Mouse (Mus musculus): Measurements from ENCODE around the gene Map3k1.
A peak's percentile ranks its signal among the peaks of the same experiment; 100 is the strongest.

Map3k1 gene

GRCm38 (mm10) chr13:111808637-111809465 lies at the start of gene Map3k1:
Gene Map3k1, minus strand, starts transcription at chr13:111808993.
- peak; percentile 81 for DNase-seq

GRCm38 (mm10) chr13:111856786-111857455 lies 48.1 kb upstream of the Map3k1 start:
- DNase-seq: no peak

DNA sequence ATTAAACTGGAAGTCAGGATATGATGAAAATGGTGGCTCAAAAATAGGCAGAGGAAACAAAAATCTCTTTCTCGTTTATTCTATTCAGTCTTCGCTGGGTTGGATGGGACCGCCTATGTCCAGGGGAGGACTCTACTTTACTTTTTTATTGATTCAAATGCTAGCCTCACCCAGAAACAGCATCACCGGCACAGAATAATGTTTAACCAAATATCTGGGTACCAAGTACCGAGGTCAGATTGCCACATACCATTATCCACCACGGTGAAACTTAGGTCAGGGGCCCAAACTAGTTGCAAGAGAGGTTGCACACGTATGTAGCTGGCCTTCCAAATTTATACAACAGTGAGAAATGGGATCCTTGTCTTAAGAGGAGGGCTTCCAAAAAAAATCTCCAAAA lies 47.4 kb upstream of the Map3k1 start:
- DNase-seq: no peak

DNA sequence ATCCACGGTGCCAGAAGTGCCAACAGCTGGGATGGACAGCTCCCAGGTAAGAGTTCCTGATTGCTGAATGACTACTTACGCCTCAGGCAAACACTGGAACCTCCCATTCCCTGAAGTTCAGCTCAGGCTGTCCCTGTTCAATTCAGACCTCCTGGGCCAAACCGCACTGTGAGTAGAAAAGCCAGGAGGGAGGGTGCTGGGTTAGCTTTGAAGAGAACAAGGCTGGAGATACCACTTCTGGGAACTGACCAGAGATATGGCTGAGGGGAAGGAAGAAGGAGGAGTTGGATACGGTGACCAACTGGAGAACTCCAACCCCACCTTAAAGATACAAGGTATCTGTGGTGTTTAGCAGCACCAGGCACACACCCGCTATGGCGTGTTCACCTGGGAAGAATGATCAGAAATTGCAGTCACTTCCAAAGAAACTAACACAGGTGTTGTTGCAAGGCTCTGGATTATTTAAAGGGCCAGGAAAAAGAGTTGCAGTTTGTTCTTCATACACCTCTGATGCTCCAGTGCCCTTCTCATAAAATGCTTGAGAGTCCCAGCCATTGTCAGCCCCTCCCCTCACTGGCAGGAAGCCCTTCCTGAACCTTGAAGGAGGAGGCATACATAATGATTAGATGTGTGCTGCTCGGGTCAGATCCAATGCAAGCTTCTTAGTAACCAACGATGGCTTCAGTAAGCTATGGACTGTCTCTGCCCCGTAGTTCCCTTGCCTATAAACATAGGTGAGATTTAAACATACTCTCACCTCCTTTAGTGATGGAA lies 43.8 kb upstream of the Map3k1 start:
- no peak for DNase-seq

- DNase-seq: no peak
Measured at GRCm38 (mm10) chr13:111850046-111850837, 41.4 kb upstream of the Map3k1 start.

DNA sequence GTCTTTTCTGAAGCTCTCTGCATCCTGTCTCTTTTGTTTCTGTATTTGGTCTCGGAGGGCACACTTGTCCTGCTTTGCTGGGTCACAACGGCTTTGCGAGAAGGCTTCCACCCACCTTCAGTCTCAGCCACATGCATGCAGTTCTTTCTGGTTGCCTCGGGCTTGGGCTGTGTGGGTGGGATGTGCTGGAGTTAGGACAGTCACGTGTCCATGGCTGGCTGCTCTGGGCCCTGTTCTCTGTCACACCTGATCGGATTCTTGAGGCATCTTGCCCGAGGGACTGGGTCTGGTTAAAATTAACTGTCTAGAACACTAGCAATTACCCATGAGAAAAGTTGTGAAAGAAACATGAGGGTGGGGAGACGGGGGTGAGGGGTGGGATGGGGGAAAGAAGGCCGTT lies 36.7 kb upstream of the Map3k1 start:
- DNase-seq: no peak

DNA sequence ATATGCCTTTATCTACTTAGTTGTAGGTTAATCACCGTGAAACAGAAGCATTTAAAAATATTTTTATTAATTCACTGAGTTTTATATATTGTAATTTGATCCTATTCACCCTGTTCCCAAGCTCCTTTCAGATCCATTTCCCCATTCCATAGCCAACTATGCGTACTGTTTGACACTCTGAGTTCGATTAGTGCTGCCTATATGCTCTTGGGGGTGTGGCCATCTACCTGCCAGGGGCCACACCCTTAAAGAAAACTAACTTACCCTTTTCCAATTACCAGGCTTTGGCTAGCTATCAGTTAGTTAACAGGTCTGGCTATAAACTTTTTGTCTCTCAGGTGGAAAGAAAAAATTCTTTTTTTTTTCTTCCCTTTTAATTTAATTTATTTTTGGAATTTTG lies 35.5 kb upstream of the Map3k1 start:
- no peak for DNase-seq

DNA sequence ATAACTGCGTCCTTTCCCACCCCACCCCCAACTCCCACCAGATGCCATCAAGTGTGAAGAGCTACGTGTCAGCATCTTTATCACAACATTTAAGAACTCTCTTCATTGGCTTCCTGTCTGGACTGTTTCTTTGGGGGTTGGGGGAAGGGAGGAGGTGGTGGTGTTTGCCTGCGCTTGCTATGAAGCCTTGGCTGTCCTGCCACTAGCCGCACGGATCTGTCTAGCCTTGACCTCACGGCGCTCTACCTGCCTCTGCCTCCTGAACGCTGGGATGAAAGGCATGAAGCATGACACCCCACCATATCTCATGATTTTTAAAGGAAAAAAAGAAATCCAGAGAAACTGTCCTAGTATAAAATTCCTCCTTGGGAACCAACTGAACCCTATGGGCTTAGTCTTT lies 27.0 kb upstream of the Map3k1 start:
- DNase-seq: no peak

DNA sequence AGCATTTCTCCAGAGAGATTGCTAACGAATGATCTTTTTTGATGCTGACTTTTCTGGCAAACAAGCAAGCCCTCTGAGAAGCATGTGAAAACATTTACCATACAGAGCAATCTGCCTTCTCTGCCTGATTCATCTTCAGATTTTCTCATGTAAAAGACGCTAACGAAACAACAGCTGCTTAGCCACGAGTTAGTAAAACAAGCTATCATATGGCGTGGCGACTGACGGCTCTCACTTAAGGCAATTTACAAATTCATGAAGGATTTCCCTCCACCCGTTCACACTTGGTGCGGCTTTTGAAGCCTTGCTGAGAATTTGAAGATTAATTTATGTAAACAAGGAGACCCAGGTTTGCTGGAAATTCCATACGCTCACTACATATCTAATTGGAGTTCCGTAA lies 25.8 kb upstream of the Map3k1 start:
- no peak for DNase-seq

DNA sequence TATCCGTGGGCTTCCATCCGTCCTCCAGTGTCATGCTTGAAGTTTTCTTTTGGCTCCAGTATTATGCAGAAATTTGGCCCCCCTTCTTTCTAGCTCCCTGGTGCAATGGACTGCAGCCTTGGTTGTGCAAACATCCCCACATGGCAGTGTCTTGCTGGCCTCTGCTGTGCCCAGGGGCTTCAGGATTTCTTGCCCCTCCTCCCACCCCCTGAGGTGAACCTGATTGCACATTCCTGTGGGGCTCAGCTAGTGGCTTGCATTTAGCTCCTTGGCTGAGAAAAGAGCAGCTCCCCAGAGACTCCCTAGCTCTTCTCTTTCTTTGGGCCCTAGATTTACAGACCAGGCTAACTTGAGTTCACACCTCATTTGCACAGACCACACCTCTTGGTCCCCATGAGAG lies 20.7 kb upstream of the Map3k1 start:
- DNase-seq: no peak

GRCm38 (mm10) chr13:111827481-111827880 lies 18.7 kb upstream of the Map3k1 start:
- DNase-seq: no peak

DNA sequence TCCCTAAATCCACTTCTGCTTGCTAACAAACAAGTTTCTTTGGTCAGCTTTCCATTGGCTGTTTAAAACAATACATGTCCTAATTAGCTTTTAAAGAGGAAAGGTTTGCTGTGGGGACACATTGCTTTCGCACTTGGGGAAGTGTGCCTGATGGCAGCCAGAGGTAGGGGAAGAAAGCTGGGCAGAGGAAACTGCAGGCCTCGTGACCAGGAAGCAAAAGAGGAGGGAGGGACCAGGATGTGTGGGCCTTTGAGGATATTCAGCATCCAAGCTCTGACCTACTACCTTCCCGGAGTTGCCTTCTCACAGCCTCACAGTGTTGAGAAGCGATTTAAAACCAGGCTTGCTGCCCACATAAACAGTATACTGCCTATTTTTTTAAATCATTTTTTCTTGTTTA lies 15.4 kb upstream of the Map3k1 start:
- no peak for DNase-seq

DNA sequence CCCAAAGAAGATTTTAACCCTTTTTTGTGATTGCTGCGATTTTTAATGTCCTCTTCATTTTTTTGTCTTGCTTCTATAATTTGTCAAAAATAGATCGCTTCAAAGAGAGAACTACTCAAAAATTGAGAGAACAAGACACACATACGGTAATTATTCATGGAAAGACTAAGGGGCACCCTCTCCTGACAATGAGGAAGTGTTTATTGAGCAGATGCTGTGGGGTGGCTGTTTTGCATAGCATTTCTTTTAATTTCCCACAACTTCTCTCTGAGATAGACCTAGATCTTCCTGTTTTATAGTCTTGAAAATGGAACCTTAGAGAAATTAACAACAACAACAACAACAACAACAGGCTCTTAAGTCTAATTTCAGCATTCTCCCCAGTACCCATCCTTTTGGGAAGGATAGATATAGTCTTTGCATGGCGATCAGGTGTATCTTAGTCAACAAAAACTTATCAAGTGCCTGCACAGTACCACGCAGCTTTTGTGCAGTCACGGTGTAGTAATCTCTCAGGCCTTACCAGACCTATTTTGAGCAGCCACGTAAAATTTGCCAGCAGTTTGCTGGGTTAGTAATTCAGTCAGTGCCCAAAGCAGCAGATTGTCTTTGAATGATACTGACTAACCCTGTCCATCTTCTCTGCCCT lies 13.1 kb upstream of the Map3k1 start:
- DNase-seq: no peak

DNA sequence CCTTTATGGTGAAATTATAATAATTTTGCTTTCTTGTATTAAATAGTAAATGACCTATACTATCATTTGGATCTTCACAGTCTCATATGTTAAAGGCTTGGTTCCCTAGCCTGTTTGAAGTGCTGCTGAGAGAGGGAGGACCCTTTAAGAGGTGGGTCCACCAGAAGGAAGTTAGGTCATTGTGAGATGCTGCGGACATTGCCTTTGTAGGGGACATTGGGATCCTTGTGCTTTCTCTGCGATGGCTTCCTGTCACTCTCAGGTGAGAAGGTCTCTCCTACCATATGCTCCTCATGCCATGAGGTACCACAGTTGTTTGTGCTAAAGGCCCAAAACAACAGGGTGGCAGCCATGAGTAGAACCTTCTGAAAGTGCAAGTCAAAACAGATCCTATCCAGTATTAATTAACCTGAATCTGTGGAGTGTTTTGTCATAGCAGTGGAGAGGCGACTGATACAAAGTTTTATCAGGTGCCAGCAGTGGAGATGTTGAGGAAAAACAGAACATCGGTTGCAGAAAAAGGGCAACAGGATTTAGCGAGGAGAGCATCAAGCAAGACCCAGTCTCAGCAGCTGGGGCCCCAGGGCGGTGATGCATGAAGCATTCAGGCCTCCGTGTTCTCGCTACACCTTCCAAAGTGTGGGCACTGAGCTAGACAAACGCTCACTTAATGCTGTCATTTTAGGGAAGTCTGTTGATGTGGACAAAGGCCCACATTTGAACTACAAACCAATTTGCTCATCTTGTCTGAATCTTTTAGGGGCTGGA lies 11.0 kb upstream of the Map3k1 start:
- no peak for DNase-seq

DNA sequence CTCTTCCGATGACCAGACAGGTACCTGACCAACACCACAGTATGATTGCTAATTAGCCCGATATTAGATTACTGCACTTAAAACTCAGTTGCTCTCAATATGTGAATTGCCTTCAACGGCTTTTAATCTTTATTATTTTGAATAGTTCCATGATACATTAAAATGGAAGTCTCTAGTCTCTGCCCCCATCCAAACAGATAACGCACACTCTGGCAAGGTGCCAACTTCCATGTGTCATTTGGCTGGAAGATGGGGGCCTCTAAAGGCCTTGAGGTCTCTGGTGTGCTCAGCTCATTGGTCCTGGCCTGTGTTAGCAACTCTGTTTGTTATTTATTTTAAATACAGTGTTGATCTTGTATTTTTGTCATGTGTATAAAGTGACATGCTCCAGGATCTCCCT lies 10.3 kb upstream of the Map3k1 start:
- no peak for DNase-seq

DNA sequence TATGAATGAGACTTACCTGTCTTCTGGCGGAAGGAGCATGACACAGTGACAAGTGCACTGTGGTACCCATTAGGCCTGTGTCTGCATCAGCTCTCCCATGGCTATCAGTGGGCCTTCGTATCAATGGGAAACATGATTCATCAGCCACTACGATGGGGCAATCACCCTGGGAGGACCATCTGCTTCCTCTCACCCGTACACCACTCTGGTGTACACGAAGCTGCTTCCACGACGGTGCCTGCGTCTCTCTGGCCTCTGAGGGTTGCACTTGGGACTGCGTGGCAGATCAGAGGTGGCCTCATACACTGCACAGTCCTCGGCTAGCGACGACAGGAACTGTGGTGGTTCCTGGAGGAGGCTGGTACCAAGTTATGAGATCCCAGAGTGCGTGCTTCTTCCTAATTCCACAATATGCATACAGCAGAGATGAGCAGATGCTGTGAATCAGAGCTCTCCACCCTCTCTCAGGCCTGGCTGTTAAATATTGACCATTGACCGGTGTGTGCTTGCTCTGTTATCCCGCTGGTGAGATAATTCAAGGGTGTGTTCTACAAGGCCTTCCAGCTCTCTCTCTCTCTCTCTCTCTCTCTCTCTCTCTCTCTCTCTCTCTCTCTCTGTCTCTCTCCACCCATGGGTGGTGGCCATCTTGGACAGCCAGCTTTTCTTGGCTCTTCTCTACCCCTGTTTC lies 9.6 kb upstream of the Map3k1 start:
- DNase-seq: no peak

DNA sequence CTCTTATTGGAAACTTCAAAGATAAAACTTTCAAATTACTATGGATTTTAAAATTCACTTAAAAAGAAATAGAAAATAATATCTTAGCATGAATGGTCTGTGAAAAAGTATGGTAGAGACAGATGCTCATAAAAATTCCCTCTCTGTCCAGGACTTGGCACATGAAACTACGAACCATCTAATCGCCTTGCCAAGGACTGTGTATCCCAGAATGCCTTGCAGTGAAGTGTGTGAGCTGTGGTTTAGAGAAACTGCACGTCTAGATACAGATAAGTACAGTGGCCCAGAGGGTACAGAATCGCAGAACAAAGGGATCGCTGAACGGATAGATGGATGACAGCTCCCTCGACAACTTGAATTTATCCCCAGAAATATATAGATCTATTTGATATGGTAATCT lies 9.0 kb upstream of the Map3k1 start:
- no peak for DNase-seq

DNA sequence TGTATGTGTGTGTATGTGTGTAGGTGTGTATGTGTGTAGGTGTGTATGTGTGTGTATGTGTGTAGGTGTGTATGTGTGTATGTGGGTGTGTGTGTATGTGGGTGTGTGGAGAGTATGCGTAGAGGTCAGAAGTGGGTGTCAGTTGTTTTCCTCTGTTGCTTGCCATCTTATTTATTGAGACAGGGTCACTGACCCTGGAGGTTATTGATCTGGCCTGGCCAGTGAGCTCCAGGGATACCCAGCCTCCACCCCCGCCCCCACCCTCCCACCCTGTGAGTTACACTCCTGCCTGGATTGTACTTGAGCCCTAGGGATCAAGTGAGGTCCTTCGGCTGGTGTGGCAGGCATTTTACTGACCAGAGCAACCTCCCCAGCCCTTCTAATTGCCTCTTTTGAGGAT lies 7.6 kb upstream of the Map3k1 start:
- DNase-seq: no peak

DNA sequence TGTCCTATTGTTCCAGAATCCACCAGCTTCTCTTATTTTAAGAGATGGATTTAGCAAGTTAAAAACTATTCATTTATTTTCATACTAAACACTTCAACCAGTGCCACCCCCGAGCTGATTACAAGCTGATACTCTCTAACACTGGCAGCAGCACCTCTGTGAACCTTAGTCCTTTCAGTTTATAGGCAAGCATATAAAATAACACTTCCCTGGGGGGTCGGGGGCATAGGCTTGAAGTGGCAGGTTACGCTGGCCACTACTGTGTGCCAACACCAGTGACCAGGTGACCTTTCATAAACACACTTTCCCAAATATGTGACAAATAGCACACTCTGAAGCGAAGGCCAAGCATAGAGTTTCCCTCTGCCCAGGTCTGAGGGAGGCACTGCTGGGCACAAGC lies 6.7 kb upstream of the Map3k1 start:
- no peak for DNase-seq

DNA sequence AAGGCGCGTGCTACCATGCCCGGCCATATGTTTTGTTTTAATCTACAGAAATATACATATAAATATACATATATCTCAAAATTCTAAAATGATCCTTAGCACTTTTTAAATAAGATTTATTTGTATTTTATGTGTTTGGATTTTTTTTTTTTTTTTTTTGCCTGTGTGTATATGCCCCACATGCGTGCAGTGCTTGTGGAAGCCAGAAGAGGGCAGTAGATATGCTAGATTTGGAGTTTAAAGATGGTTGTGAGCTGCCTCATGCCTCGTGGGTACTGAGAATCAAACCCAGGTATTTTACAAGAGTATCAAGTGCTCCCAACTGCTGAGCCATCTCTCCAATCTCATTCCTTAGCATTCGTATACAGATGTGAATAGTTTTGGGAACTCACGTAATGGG lies 6.2 kb upstream of the Map3k1 start:
- no peak for DNase-seq

DNA sequence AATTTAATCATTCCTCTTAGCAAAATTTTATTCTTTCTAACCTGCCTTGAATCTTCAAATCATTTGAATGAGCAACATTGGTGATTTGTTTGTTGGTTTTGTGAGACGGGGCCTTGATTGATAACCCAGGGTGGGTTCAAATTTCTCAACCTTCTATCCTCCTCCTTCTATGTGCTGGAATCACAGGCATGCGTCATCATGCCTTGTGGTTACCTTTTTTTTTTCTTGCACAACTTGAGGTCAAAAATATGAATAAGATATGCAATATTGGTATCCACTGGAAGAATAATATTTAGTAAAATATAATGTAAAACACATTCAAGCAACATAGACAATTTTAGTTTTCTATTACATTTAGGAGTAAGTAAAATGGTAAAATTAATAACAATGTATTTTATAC lies 3.9 kb upstream of the Map3k1 start:
- no peak for DNase-seq

All from thymus, postnatal 25 days (tissue).